Mouse (Mus musculus) liver, embryonic 13.5 days (tissue): ENCODE data around the gene Ang2. TPM values are rescaled to one million over a fixed set of nuclear protein-coding genes. Genes with fewer than 3 reads are reported as not detected.
"Not testable (repeated sequence)": the region's sequence is repeated elsewhere in the genome, so short reads cannot be mapped to it uniquely, and the experiment has no call there.

Experiments
- ATAC-seq: fragments of 200-750 bp; cut with Nextera tagmentation; 2 replicates; pipeline ENCODE4 v1.8.0; 2017; ENCODE audit warnings: low read depth, mild to moderate bottlenecking, moderate number of reproducible peaks, moderate library complexity
- DNase-seq: peaks from one replicate; pipeline ENCODE4 v3.0.0; 2022
- H3K27ac ChIP-seq: fragments of 300-500 bp; sonication (generic); 2 replicates; pipeline ENCODE4 v1.5.1; 2015; ENCODE audit warnings: moderate library complexity, mild to moderate bottlenecking, inconsistent platforms
- H3K27me3 ChIP-seq: fragments of 300-500 bp; sonication (generic); 2 replicates; pipeline ENCODE4 v1.6.1; 2015; ENCODE audit warnings: mild to moderate bottlenecking, inconsistent platforms
- H3K36me3 ChIP-seq: fragments of 300-500 bp; sonication (generic); 2 replicates; pipeline ENCODE4 v1.6.1; 2015; ENCODE audit warnings: mild to moderate bottlenecking, inconsistent platforms
- H3K4me1 ChIP-seq: fragments of 300-500 bp; sonication (generic); replicated peaks from 2 replicates; pipeline ENCODE4 v1.6.1; 2015; ENCODE audit warnings: inconsistent platforms
- H3K4me2 ChIP-seq: fragments of 300-500 bp; sonication (generic); 2 replicates; pipeline ENCODE4 v1.6.1; 2015; ENCODE audit warnings: inconsistent platforms, mild to moderate bottlenecking, moderate library complexity
- H3K4me3 ChIP-seq: fragments of 300-500 bp; sonication (generic); replicated peaks from 2 replicates; pipeline ENCODE4 v1.5.1; 2015; ENCODE audit warnings: mild to moderate bottlenecking, inconsistent platforms
- H3K9ac ChIP-seq: fragments of 300-500 bp; sonication (generic); 2 replicates; pipeline ENCODE4 v1.6.1; 2015; ENCODE audit warnings: mild to moderate bottlenecking, inconsistent platforms
- H3K9me3 ChIP-seq: fragments of 300-500 bp; sonication (generic); replicated peaks from 2 replicates; pipeline ENCODE4 v1.6.1; 2016; ENCODE audit warnings: inconsistent platforms
- WGBS: fragments of 180-500 bp; shearing (Covaris S2); methylation state at CpG from one replicate; pipeline ENCODE4 v1.1.7; 2015; ENCODE audit not compliant: insufficient replicate concordance; 5-methylcytosine and 5-hydroxymethylcytosine counted together
- polyA plus RNA-seq: library from polyadenylated mRNA; unstranded; fragments of >200 nt; fragmentation: Nextera tagmentation; extraction: Ambion mirVana; gene quantifications from 2 replicates; pipeline ENCODE4 v1.2.1, GENCODE M21; 2015

Gene Ang2
- not detected in 2 replicates for polyA plus RNA-seq

DNA sequence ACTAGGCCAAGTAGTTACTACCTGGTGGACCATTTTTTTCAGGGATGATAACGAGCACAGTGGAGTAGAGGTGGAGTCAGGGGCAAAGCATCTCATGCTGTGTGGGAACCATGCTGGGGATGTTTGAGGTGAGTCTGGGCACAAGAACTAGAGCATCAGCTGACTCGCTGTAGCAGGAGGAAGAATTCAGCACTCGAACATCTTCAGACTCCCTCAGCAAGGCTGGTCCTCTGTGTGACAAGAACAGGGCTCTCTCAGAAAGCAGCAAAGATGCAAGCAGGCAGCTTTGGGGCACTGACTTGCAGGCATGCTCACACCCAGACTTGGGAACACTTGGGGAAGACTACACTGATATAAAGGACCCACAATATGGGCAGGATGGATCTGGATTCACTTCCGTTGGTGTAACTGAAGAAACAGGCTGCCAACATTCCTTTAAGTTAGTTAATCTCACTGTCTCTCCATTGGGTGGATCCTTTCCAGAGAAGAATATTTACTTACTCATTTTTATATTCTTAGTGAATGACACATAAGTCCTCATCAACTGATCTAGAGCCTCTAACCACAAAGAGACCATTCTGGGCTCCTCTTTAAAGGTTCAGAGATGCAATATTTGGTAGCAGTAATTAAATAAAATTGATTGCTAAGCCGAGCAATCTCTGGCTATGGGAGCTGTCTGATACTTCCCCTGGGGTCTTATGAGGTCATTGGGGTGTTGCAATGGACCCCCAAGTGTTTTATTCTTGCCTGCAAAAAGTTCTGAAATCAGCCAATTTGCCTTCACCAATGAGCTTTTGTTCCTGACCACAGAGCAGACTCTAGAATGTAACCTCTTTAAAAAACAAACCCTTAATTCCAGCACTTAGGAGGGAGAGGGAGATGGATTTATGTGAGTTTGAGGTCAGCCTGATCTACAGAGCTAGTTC is at the start of gene Ang2:
Ang2 (minus strand) TSS at position 51 of the 926 bp plus-strand sequence.
- Histone ChIP-seq H3K27ac (no peak within 1 kb of the TSS), H3K9me3 (no peaks in the 10 kb centered on the region), H3K4me1 (no peaks in the 10 kb centered on the region), H3K4me3 (no peak within 1 kb of the TSS), H3K27me3 (no peaks in the 10 kb centered on the region), H3K4me2 (no peak within 1 kb of the TSS), H3K9ac (no peak within 1 kb of the TSS), H3K36me3 (no peaks in the 10 kb centered on the region)
- ATAC-seq = no peak
- 58% methylated on average over 5 of the region's 5 CpGs for WGBS
- no peak for DNase-seq

DNA sequence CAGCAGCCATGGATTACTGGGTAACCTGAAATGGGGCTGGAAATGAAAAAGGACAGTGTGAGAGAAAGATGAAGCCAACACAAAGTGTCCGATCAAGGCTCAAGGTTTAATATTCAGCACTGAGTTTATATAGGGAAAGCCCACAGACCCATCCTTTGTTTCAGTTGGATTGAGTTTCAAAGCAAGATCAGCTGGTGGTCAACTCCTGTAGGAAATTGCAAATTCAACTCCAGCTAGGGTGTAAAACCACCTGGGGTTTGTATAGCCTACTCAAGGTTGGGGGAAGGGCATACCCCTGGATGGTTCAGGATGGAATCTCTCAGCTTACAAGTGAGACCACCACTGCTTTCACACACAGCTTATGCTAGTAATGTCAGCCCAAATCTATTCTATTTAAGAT is 48.8 kb upstream of the Ang2 start:
- no peak overlapping the region for H3K9ac ChIP-seq
- 74% methylated on average over 1 of the region's 1 CpGs for WGBS
- ATAC-seq = no peak

DNA sequence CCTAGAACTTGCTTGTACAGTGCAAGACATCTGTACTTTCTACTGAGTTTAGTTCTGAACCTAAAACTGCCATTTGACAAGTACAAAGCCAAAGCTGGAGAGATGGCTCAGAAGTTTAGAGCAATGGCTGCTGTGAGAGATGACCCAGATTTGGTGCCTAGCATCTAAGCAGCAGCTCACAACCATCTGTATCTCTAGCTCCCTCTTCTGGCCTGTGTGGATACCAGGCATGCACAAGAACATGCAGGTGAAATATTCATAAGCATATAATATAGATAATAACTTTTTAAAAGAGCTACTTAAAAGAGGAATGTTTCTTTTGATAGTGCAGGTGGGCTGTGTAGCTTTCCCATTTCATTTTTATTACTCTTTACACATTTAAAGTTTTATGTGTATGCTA is 42.0 kb upstream of the Ang2 start:
- no peak for DNase-seq
- ATAC-seq = no peak
- Histone ChIP-seq H3K4me2 (no peak overlapping the region), H3K4me1 (no peaks in the 10 kb centered on the region), H3K27ac (no peak overlapping the region), H3K9ac (no peak overlapping the region), H3K9me3 (no peaks in the 10 kb centered on the region), H3K36me3 (no peaks in the 10 kb centered on the region), H3K4me3 (no peak overlapping the region), H3K27me3 (no peaks in the 10 kb centered on the region)

More for the DNA sequence above, 48.8 kb upstream of the Ang2 start:
- Histone ChIP-seq H3K4me2 (no peak overlapping the region), H3K27ac (no peak overlapping the region), H3K4me1 (no peaks in the 10 kb centered on the region), H3K36me3 (no peaks in the 10 kb centered on the region), H3K4me3 (no peak overlapping the region), H3K27me3 (no peaks in the 10 kb centered on the region), H3K9me3 (no peaks in the 10 kb centered on the region)
- no peak for DNase-seq

DNA sequence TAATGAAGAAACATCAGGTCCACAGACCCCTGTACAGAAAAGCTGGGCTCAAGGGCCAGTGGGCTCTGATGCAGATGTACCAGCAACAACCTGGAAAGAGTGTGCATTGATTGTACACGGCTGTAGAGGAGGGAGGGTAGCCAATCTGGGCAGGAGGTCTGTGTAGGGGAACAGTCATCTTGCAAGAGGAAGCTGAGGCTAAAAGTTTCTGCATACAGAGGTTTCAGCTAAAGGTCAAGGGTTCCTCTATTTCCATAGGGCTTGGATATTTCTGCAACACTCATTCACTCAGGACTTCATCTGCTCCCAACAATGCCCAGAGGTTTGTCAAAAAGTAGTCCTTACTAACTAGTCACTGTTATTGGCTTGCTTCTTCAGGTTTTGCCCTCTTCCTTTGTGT is 38.5 kb upstream of the Ang2 start:
- H3K36me3 ChIP-seq, ATAC-seq, H3K27me3 ChIP-seq, H3K9ac ChIP-seq, H3K27ac ChIP-seq, H3K4me3 ChIP-seq, H3K4me2 ChIP-seq, DNase-seq, H3K9me3 ChIP-seq, H3K4me1 ChIP-seq: not testable (repeated sequence)
- WGBS = 38% methylated on average over 1 of the region's 1 CpGs

DNA sequence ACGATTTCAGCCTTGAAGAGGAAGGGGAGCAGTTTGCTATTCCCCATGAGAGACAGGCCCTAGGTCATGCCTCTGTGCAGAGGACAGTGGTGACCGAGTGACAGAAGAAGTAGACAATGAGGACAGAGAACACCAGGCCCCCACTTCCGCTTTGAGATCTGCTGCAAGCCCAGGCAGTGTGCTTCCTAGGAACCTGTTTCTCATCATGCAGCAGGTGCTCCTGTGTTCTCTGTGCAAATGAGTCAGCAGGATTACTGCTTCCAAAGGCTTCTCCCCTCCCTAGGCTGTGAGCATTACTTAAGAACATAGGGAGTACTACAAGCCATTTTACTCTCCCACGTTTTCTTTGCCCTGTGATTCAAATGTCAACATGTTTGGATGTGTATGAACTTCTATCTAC is 30.7 kb upstream of the Ang2 start:
- not testable (repeated sequence) for ATAC-seq, H3K9me3 ChIP-seq, H3K9ac ChIP-seq, H3K36me3 ChIP-seq, H3K4me1 ChIP-seq, H3K4me2 ChIP-seq, H3K4me3 ChIP-seq, H3K27ac ChIP-seq, H3K27me3 ChIP-seq
- DNase-seq = peak; percentile 8
- 36% methylated on average over 4 of the region's 4 CpGs for WGBS

DNA sequence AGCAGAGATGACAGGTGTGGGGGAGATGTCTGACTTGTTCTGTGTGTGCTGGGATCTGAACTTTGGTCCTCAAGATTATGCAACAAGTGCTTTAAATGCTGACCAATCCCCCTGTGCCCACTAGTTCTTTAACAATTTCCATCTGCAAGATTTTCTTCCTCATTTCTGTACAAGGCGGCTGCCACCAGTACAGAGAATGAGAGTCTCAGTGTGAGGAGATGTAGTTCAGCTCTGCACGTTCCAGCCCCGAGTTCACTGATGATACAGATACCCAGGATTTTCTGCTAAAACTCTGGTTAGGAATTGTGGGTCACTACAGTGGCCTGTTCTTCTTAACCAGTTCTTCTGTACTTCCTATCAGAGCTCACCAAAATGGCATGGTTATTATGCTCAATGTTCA is 21.1 kb upstream of the Ang2 start:
- not testable (repeated sequence) for H3K27ac ChIP-seq, H3K9ac ChIP-seq, H3K27me3 ChIP-seq, DNase-seq, H3K36me3 ChIP-seq, H3K4me3 ChIP-seq, H3K4me2 ChIP-seq, H3K4me1 ChIP-seq, H3K9me3 ChIP-seq, ATAC-seq
- 56% methylated on average over 3 of the region's 3 CpGs for WGBS

DNA sequence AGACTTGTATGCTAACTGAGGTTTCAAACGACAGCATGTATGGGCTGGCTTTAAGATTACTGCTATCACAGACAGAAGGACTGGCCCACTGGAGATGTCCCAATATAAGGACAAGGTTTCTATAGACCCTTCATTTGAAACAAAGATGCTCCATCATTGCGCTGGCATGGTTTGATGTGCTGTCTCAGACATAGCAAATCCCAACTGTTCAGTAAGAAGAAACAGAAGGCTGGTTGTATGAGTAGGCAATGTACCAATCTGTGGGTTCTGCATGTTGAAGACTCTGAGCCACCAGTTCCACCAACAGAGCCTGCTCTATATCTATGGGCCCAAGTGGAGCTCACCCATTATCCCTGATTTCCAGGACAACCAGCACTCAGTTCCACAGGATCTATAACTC is 4.2 kb upstream of the Ang2 start, which contains the start of gene Ear14:
Ear14 (plus strand) TSS at position 277 of the 400 bp plus-strand sequence.
- Histone ChIP-seq H3K27me3 (no peaks in the 10 kb centered on the region), H3K9me3 (no peaks in the 10 kb centered on the region), H3K9ac (no peak within 1 kb of the TSS), H3K36me3 (no peaks in the 10 kb centered on the region), H3K4me3 (no peak within 1 kb of the TSS), H3K27ac (no peak within 1 kb of the TSS), H3K4me2 (no peak within 1 kb of the TSS), H3K4me1 (no peaks in the 10 kb centered on the region)
- no peak for DNase-seq
- no peak for ATAC-seq
- 64% methylated on average over 2 of the region's 2 CpGs for WGBS

DNA sequence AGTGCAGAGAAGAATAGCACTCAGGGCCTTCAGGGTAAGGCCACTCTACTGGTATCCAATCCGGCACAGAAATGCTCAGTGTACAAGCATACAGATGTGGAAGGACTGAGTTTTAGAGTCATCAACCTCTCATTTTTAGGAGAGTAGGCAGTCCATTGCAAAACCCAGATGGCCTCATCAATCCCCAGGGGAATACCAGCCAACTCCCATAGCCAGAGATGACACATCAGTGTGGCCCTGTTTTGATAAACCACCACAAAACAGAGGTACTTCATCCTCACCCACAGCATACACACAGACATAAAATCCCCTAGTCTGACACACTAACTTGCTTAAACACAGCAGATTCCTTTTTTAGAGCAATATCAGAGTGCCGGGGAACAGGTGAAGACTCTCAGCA is 1.5 kb upstream of the Ang2 start:
- DNase-seq (no peak), ATAC-seq (no peak)
- Histone ChIP-seq H3K27me3 (no peaks in the 10 kb centered on the region), H3K9ac (no peak overlapping the region), H3K4me1 (no peaks in the 10 kb centered on the region), H3K4me3 (no peak overlapping the region), H3K27ac (no peak overlapping the region), H3K4me2 (no peak overlapping the region), H3K9me3 (no peaks in the 10 kb centered on the region), H3K36me3 (no peaks in the 10 kb centered on the region)
- 73% methylated on average over 2 of the region's 2 CpGs for WGBS

DNA sequence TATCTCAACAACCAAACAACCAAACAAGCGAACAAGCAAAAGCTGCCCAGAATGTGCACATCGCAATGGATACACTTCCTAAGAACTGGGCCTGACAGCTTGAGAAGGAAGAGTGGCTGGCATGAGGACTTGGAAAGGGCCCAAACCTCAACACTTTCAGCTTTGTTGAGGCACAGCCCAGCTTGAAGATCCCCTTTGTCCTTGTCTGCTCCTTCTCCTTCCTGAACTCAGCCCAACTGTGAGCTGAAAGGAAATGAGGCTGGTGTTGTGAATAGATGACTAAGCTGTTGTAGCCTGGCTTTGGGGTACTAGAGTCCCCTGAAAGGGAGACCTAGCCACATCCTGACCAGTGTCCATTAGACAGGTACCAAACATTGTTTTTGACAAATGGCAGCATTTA is 1.1 kb upstream of the Ang2 start:
- no peak for ATAC-seq
- H3K4me2 ChIP-seq = no peak overlapping the region
- WGBS = 72% methylated on average over 2 of the region's 2 CpGs

DNA sequence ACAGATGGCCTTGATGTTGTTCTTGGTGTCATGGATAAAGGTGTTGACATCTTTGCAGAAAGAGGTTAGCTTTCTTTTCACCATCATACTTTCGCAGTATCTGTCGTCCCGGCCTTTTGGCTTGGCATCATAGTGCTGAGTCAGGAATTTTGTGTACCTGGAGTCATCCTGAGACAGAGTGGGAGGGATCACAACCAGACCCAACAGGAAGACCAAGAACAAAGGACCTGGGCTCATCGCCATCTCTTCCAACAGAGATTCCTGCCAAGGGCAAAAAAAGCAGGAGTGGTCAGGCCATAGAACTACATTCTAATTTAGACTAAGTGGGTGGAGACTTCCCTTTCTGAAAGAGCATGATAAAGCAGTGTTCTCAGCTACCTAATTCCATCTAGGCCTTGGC is 3.3 kb downstream of the Ang2 start:
- H3K9ac ChIP-seq = no peak overlapping the region
- H3K27ac ChIP-seq = no peak overlapping the region
- DNase-seq (no peak), ATAC-seq (no peak)
- no peak overlapping the region for H3K4me3 ChIP-seq
- no peak overlapping the region for H3K4me2 ChIP-seq
- H3K36me3 ChIP-seq = no peaks in the 10 kb centered on the region
- H3K9me3 ChIP-seq = no peaks in the 10 kb centered on the region
- H3K4me1 ChIP-seq = no peaks in the 10 kb centered on the region
- no peaks in the 10 kb centered on the region for H3K27me3 ChIP-seq
- WGBS = 79% methylated on average over 4 of the region's 4 CpGs

More for the DNA sequence above, 1.1 kb upstream of the Ang2 start:
- no peaks in the 10 kb centered on the region for H3K27me3 ChIP-seq
- H3K4me3 ChIP-seq = no peak overlapping the region
- H3K27ac ChIP-seq = no peak overlapping the region
- no peak overlapping the region for H3K9ac ChIP-seq
- no peaks in the 10 kb centered on the region for H3K36me3 ChIP-seq
- H3K4me1 ChIP-seq = no peaks in the 10 kb centered on the region
- no peaks in the 10 kb centered on the region for H3K9me3 ChIP-seq
- DNase-seq = no peak

DNA sequence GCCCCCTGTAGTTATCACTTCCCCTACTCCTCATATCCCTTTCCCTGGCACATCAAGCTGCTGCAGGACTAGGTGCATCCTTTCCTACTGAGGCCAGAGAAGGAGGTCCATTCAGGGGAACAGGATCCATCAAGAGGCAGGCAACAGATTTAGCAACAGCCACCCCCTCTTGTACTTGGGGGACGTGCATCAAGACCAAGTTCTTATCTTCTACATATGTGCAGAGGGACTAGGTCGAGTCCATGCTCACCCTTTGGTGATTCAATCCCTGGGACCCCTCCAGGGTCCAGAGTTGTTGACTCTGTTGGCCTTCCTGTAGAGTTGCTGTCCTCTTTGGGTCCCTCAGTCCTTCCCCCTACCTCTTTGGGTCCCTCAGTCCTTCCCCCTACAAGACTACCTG is 17.9 kb downstream of the Ang2 start:
- not testable (repeated sequence) for ATAC-seq, DNase-seq, H3K4me2 ChIP-seq, H3K9ac ChIP-seq, H3K27me3 ChIP-seq, H3K4me3 ChIP-seq, H3K4me1 ChIP-seq, H3K36me3 ChIP-seq, H3K9me3 ChIP-seq, H3K27ac ChIP-seq
- WGBS = 40% methylated on average over 2 of the region's 2 CpGs

DNA sequence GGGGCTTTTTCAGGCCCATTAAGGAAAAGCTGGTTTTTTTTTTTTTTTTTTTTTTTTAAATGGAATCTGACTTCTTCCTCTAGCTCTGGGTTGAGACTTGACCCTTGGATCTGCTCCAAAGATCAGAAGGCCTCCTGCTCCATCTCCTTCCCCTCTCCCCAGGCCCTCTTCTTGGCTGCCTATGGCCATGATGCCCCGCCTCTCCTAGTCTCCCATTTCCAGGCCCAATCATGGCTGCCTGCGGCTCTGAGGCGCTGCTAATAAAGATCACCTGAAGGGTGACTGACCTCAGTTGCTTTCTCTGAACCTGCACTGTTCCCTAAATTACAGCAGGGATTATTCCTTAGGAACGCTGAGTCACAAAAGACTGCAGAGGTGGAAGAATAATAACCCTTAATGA is 25.1 kb downstream of the Ang2 start:
- ATAC-seq = no peak
- WGBS = 77% methylated on average over 4 of the region's 4 CpGs
- Histone ChIP-seq H3K4me3 (no peak overlapping the region), H3K9ac (no peak overlapping the region), H3K27me3 (no peaks in the 10 kb centered on the region), H3K36me3 (no peaks in the 10 kb centered on the region), H3K27ac (no peak overlapping the region), H3K9me3 (no peaks in the 10 kb centered on the region), H3K4me1 (no peaks in the 10 kb centered on the region), H3K4me2 (no peak overlapping the region)
- no peak for DNase-seq
